Comparison of ENCODE assay signal across 11 mouse cellular contexts in the genomic region with DNA sequence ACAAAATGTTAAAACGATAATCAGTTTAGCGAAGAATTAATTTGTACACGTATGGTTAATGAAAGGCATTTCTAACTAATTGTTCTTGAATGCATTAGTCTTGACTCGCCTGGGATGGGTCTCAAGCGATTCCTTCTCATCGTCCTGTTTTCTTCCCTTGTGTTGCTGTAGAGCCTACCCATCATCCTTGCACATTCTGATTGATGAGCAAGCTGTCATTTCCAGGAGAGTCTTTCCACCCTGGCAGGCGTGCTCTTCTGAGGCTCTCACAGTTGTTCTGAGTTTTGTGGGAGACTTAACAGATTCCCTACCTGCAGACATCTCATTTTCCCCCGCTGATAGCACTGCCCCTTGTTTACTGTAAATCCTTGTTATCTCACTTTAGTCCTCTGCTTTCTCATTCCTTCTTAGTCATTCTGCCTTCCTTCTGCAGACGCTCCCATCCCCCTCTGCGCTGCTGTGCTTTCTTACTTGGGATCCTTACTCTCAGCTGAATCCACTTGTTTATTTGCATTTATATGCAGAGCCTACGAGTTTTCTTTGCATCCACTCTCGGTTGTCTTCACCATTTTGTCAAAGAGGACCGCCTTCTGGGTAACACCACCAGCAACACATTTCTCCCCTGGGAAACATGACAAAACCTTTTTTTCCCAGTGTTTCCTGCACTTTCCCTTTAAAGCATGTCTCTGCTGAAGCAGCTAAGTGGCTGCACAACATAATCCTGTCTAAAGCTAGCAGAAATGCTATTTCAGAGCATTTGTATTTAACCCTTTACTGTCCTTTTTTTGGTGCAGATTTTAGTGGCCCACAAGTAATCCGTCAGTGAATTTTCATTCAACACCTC. TPM values are rescaled to one million over a fixed set of nuclear protein-coding genes. Genes with fewer than 3 reads are reported as not detected.
A peak's percentile ranks its signal among the peaks of the same experiment; 100 is the strongest.
DNase-seq lines count a peak whose midpoint lies in the region; ATAC-seq and TF ChIP-seq lines count a peak whose summit lies in the region.
"Had no signal": no experiment of that assay in that cellular context is flagged by ENCODE, and none has a peak within 500 bp of the region (broad histone marks: within the 10 kb centered on the region; RNA-seq: fewer than 3 reads in every experiment).

No protein-coding gene starts in this region.

- peak overlapping the region; percentile 27 for H3K4me2 ChIP-seq in kidney, embryonic 15.5 days
- H3K4me2 ChIP-seq in embryonic facial prominence, embryonic 11.5 days (ENCODE audit: low read depth, low read length): peak overlapping the region; percentile 21; the same call in 1 of the 2 replicates
- peak overlapping the region; percentile 24; the same call in 1 of the 2 replicates for H3K4me2 ChIP-seq in hindbrain, embryonic 11.5 days (replicated peaks; ENCODE audit: low read depth, low read length)
- peak overlapping the region; percentile 7; the same call in 1 of the 2 replicates for H3K4me2 ChIP-seq in neural tube, embryonic 14.5 days (ENCODE audit: low read depth, low read length)

- no peak for ATAC-seq in kidney, embryonic 15.5 days (replicated peaks; ENCODE audit: low FRiP score)
- ATAC-seq in embryonic facial prominence, embryonic 11.5 days (replicated peaks; ENCODE audit: insufficient number of reproducible peaks, low FRiP score, low TSS enrichment, low read depth): no peak
- no peak for ATAC-seq in hindbrain, embryonic 11.5 days (ENCODE audit: low FRiP score)
- ATAC-seq in neural tube, embryonic 14.5 days (ENCODE audit: low read depth): no peak

- 39% methylated on average over 14 of the region's 14 CpGs for WGBS in kidney, embryonic 15.5 days
- 31% methylated on average over 14 of the region's 14 CpGs for WGBS in embryonic facial prominence, embryonic 11.5 days
- WGBS in hindbrain, embryonic 11.5 days: 34% methylated on average over 14 of the region's 14 CpGs
- WGBS in neural tube, embryonic 14.5 days: 35% methylated on average over 14 of the region's 14 CpGs
- WGBS in lung, adult 2 months: 31% methylated on average over 14 of the region's 14 CpGs

- intact Hi-C loops in gastrocnemius, postnatal 36 days (cut with DNase I): no loop called here

- H3K9me3 ChIP-seq in kidney, embryonic 15.5 days (replicated peaks): no peaks in the 10 kb centered on the region
- no peaks in the 10 kb centered on the region for H3K9me3 ChIP-seq in embryonic facial prominence, embryonic 11.5 days (replicated peaks; ENCODE audit: control insufficient read depth, low read length)
- no peaks in the 10 kb centered on the region for H3K9me3 ChIP-seq in hindbrain, embryonic 11.5 days (ENCODE audit: control insufficient read depth, low read length)
- H3K9me3 ChIP-seq in neural tube, embryonic 14.5 days (ENCODE audit: control insufficient read depth, low read length): no peaks in the 10 kb centered on the region

- DNase-seq in kidney, adult 9 months: no peak
- peak; percentile 20 for DNase-seq in embryonic facial prominence, embryonic 11.5 days (ENCODE audit: low spot score)
- no peak for DNase-seq in hindbrain, embryonic 11.5 days (ENCODE audit: low spot score)
- DNase-seq in gastrocnemius, postnatal 36 days: no peak
- no peak for DNase-seq in lung, adult 2 months
- DNase-seq in gastrocnemius, adult 8-10 months (ENCODE audit: low spot score in 2 of 2): no peak
- DNase-seq: heart, postnatal 14 days had no signal

- TF ChIP-seq POLR2A in lung, adult 2 months (IDR thresholded peaks at IDR 0.05; ENCODE audit: borderline replicate concordance, extremely low read depth, low read depth, low read length): no peak

- H3K4me1 ChIP-seq in kidney, embryonic 15.5 days: 0 out of 2 replicates have a peak, but pooled peaks cover 3% of the 10 kb centered on the region
- H3K4me1 ChIP-seq in embryonic facial prominence, embryonic 11.5 days (ENCODE audit: control insufficient read depth, insufficient read depth, low read length): no peaks in the 10 kb centered on the region
- H3K4me1 ChIP-seq in hindbrain, embryonic 11.5 days (replicated peaks; ENCODE audit: control insufficient read depth, insufficient read depth, low read length): no peaks in the 10 kb centered on the region
- peaks cover 3% of the 10 kb centered on the region; the same call in 1 of the 2 replicates for H3K4me1 ChIP-seq in neural tube, embryonic 14.5 days (ENCODE audit: control insufficient read depth, insufficient read depth, low read length)
- no peaks in the 10 kb centered on the region for H3K4me1 ChIP-seq in lung, adult 2 months (ENCODE audit: control insufficient read depth, insufficient read depth, low read length)

- H3K9ac ChIP-seq in kidney, embryonic 15.5 days: no peak overlapping the region
- H3K9ac ChIP-seq in embryonic facial prominence, embryonic 11.5 days (replicated peaks; ENCODE audit: low read length): no peak overlapping the region
- H3K9ac ChIP-seq in hindbrain, embryonic 11.5 days (ENCODE audit: low read depth, low read length): no peak overlapping the region
- no peak overlapping the region for H3K9ac ChIP-seq in neural tube, embryonic 14.5 days (replicated peaks; ENCODE audit: low read depth, low read length)
- H3K9ac ChIP-seq: liver, embryonic 14.5 days had no signal

- H3K36me3 ChIP-seq in kidney, embryonic 15.5 days: no peaks in the 10 kb centered on the region
- H3K36me3 ChIP-seq in embryonic facial prominence, embryonic 11.5 days (replicated peaks; ENCODE audit: control insufficient read depth, insufficient read depth, low read depth, low read length): no peaks in the 10 kb centered on the region
- H3K36me3 ChIP-seq in hindbrain, embryonic 11.5 days (ENCODE audit: control insufficient read depth, insufficient read depth, low read length): no peaks in the 10 kb centered on the region
- no peaks in the 10 kb centered on the region for H3K36me3 ChIP-seq in neural tube, embryonic 14.5 days (ENCODE audit: control insufficient read depth, insufficient read depth, low read length)

- H3K27me3 ChIP-seq in kidney, embryonic 15.5 days: no peaks in the 10 kb centered on the region
- no peaks in the 10 kb centered on the region for H3K27me3 ChIP-seq in embryonic facial prominence, embryonic 11.5 days (ENCODE audit: control insufficient read depth, insufficient read depth, low read length)
- H3K27me3 ChIP-seq in hindbrain, embryonic 11.5 days (ENCODE audit: control insufficient read depth, insufficient read depth, low read length): no peaks in the 10 kb centered on the region
- no peaks in the 10 kb centered on the region for H3K27me3 ChIP-seq in neural tube, embryonic 14.5 days (ENCODE audit: control insufficient read depth, insufficient read depth, low read length)

- no peak overlapping the region for H3K27ac ChIP-seq in kidney, embryonic 15.5 days
- H3K27ac ChIP-seq in embryonic facial prominence, embryonic 11.5 days (replicated peaks; ENCODE audit: low read depth, low read length): no peak overlapping the region
- H3K27ac ChIP-seq in hindbrain, embryonic 11.5 days (ENCODE audit: low read depth, low read length): no peak overlapping the region
- peak overlapping the region; percentile 25; the same call in 1 of the 2 replicates for H3K27ac ChIP-seq in neural tube, embryonic 14.5 days (ENCODE audit: low read depth, low read length)
- H3K27ac ChIP-seq: liver, embryonic 14.5 days had no signal

- no peak overlapping the region for H3K4me3 ChIP-seq in kidney, embryonic 15.5 days (replicated peaks)
- H3K4me3 ChIP-seq in embryonic facial prominence, embryonic 11.5 days (ENCODE audit: low read depth, low read length): no peak overlapping the region
- H3K4me3 ChIP-seq in hindbrain, embryonic 11.5 days (ENCODE audit: low read depth, low read length): no peak overlapping the region
- no peak overlapping the region for H3K4me3 ChIP-seq in neural tube, embryonic 14.5 days (ENCODE audit: low read depth, low read length)
- H3K4me3 ChIP-seq in lung, adult 2 months (replicated peaks; ENCODE audit: extremely low read depth, low read depth, low read length): no peak overlapping the region

- TF ChIP-seq CTCF in lung, adult 2 months (IDR thresholded peaks at IDR 0.05; ENCODE audit: insufficient read depth, low read length): no peak

RNA-seq across cellular contexts. Expression of a gene that starts 45.5 kb away (rescaled TPM):
- polyA plus RNA-seq in kidney, embryonic 15.5 days (2015; fragmentation: Nextera tagmentation; extraction: Ambion mirVana): 5.5 and 6.5 TPM in 2 replicates
- 9.8 and 10.7 TPM in 2 replicates for polyA plus RNA-seq in embryonic facial prominence, embryonic 11.5 days (2014; fragmentation: Nextera tagmentation; extraction: Ambion mirVana)
- polyA plus RNA-seq in hindbrain, embryonic 11.5 days (2014; fragmentation: Nextera tagmentation; extraction: Ambion mirVana): 26.5 and 32.7 TPM in 2 replicates
- 41.5 and 43.9 TPM in 2 replicates for polyA plus RNA-seq in neural tube, embryonic 14.5 days (2014; fragmentation: Nextera tagmentation; extraction: Ambion mirVana)
- under 1 TPM; 0.49 to 0.59 TPM for total RNA-seq in gastrocnemius, postnatal 36 days (2021)
- 0.67 and 0.74 TPM in 2 replicates for polyA plus RNA-seq in lung, adult 2 months (2012; rRNA removed)
- total RNA-seq in gastrocnemius, adult 8-10 months (2022): under 1 TPM; 0.24 to 0.54 (median 0.36) TPM
- total RNA-seq: MEL had no signal
